ENCODE assay signal across 16 mouse cellular contexts in genomic region chr7:35583476-35584025, GRCm38 (mm10). TPM values are rescaled to one million over a fixed set of nuclear protein-coding genes. Genes with fewer than 3 reads are reported as not detected.
DNase-seq lines count a peak whose midpoint lies in the region; ATAC-seq lines count a peak whose summit lies in the region.
"Had no signal": no experiment of that assay in that cellular context is flagged by ENCODE, and none has a peak within 500 bp of the region (broad histone marks: within the 10 kb centered on the region; RNA-seq: fewer than 3 reads in every experiment).

No protein-coding gene starts in this region.

- no peaks in the 10 kb centered on the region for H3K36me3 ChIP-seq in heart, embryonic 12.5 days
- no peaks in the 10 kb centered on the region for H3K36me3 ChIP-seq in midbrain, embryonic 11.5 days (ENCODE audit: control insufficient read depth, insufficient read depth, low read length)
- H3K36me3 ChIP-seq in midbrain, embryonic 16.5 days (ENCODE audit: control insufficient read depth, insufficient read depth, low read length) = no peaks in the 10 kb centered on the region
- H3K36me3 ChIP-seq in embryonic facial prominence, embryonic 10.5 days (replicated peaks) = no peaks in the 10 kb centered on the region
- no peaks in the 10 kb centered on the region for H3K36me3 ChIP-seq in forebrain, embryonic 14.5 days (ENCODE audit: control insufficient read depth, insufficient read depth, low read length)

- H3K9ac ChIP-seq in heart, embryonic 12.5 days = no peak overlapping the region
- no peak overlapping the region for H3K9ac ChIP-seq in midbrain, embryonic 11.5 days (ENCODE audit: low read length)
- no peak overlapping the region for H3K9ac ChIP-seq in midbrain, embryonic 16.5 days (ENCODE audit: low read depth, low read length)
- no peak overlapping the region for H3K9ac ChIP-seq in forebrain, embryonic 14.5 days (ENCODE audit: low read length)

- whole genome bisulfite sequencing in heart, embryonic 12.5 days = 7% methylated on average over 11 of the region's 11 CpGs
- 3% methylated on average over 11 of the region's 11 CpGs for WGBS in midbrain, embryonic 11.5 days
- WGBS in midbrain, embryonic 16.5 days = 8% methylated on average over 11 of the region's 11 CpGs
- 7% methylated on average over 11 of the region's 11 CpGs for WGBS in embryonic facial prominence, embryonic 10.5 days
- WGBS in forebrain, embryonic 14.5 days = 8% methylated on average over 11 of the region's 11 CpGs

- peaks cover 29% of the 10 kb centered on the region for H3K4me1 ChIP-seq in heart, embryonic 12.5 days (replicated peaks)
- peaks cover 22% of the 10 kb centered on the region for H3K4me1 ChIP-seq in midbrain, embryonic 11.5 days (ENCODE audit: control insufficient read depth, insufficient read depth, low read length)
- H3K4me1 ChIP-seq in midbrain, embryonic 16.5 days (ENCODE audit: control insufficient read depth, insufficient read depth, low read length) = peaks cover 22% of the 10 kb centered on the region
- peaks cover 43% of the 10 kb centered on the region for H3K4me1 ChIP-seq in embryonic facial prominence, embryonic 10.5 days
- peaks cover 9% of the 10 kb centered on the region for H3K4me1 ChIP-seq in forebrain, embryonic 14.5 days (ENCODE audit: control insufficient read depth, insufficient read depth, low read length)

- no peak for DNase-seq in heart, postnatal 25 days (ENCODE audit: low spot score)
- DNase-seq in midbrain, embryonic 11.5 days (ENCODE audit: low spot score, missing footprints) = peak; percentile 88
- DNase-seq in embryonic facial prominence, embryonic 10.5 days (ENCODE audit: low spot score) = no peak
- peak; percentile 74 for DNase-seq in retina, postnatal 7 days (ENCODE audit: low read depth, low spot score)
- no peak for DNase-seq in gastrocnemius, adult 18-20 months (ENCODE audit: low spot score)
- DNase-seq in forebrain, embryonic 14.5 days (ENCODE audit: low spot score) = no peak
- DNase-seq: cerebellum, adult 18-20 months; gastrocnemius, postnatal 14 days; thymus, postnatal 36 days had no signal

- intact Hi-C loops in heart, postnatal 25 days (cut with DNase I) = loop anchor here (10.0 kb wide), 1 partner anchor 249 kb away; the partner anchor contains the start of gene Rhpn2

- peak overlapping the region; percentile 88; the same call in 1 of the 2 replicates for H3K4me3 ChIP-seq in heart, embryonic 12.5 days
- H3K4me3 ChIP-seq in midbrain, embryonic 11.5 days (ENCODE audit: low read depth, low read length) = no peak overlapping the region
- no peak overlapping the region for H3K4me3 ChIP-seq in midbrain, embryonic 16.5 days (ENCODE audit: low read depth, low read length)
- H3K4me3 ChIP-seq in embryonic facial prominence, embryonic 10.5 days = peak overlapping the region; percentile 96; the same call in 1 of the 2 replicates
- no peak overlapping the region for H3K4me3 ChIP-seq in forebrain, embryonic 14.5 days (ENCODE audit: low read depth, low read length)

- H3K9me3 ChIP-seq in heart, embryonic 12.5 days (replicated peaks) = no peaks in the 10 kb centered on the region
- no peaks in the 10 kb centered on the region for H3K9me3 ChIP-seq in midbrain, embryonic 11.5 days (ENCODE audit: control insufficient read depth, low read length)
- no peaks in the 10 kb centered on the region for H3K9me3 ChIP-seq in midbrain, embryonic 16.5 days (replicated peaks; ENCODE audit: control insufficient read depth, low read length, poor library complexity, severe bottlenecking)
- no peaks in the 10 kb centered on the region for H3K9me3 ChIP-seq in embryonic facial prominence, embryonic 10.5 days
- no peaks in the 10 kb centered on the region for H3K9me3 ChIP-seq in forebrain, embryonic 14.5 days (replicated peaks; ENCODE audit: control insufficient read depth, low read length)

- H3K27ac ChIP-seq in heart, embryonic 12.5 days (ENCODE audit: poor library complexity, severe bottlenecking) = no peak overlapping the region
- no peak overlapping the region for H3K27ac ChIP-seq in midbrain, embryonic 11.5 days (ENCODE audit: low read depth, low read length)
- no peak overlapping the region for H3K27ac ChIP-seq in midbrain, embryonic 16.5 days (ENCODE audit: low read length)
- H3K27ac ChIP-seq in embryonic facial prominence, embryonic 10.5 days (replicated peaks) = no peak overlapping the region
- H3K27ac ChIP-seq in forebrain, embryonic 14.5 days (ENCODE audit: low read depth, low read length) = no peak overlapping the region
- H3K27ac ChIP-seq: kidney, postnatal 0 days; macrophage had no signal

- H3K4me2 ChIP-seq in heart, embryonic 12.5 days = peak overlapping the region; percentile 100
- peak overlapping the region; percentile 6; the same call in 1 of the 2 replicates for H3K4me2 ChIP-seq in midbrain, embryonic 11.5 days
- no peak overlapping the region for H3K4me2 ChIP-seq in midbrain, embryonic 16.5 days (ENCODE audit: low read length)
- H3K4me2 ChIP-seq in forebrain, embryonic 14.5 days (ENCODE audit: low read length) = no peak overlapping the region

- no peak for ATAC-seq in heart, embryonic 12.5 days (ENCODE audit: insufficient number of reproducible peaks, low FRiP score)
- ATAC-seq in midbrain, embryonic 11.5 days (ENCODE audit: low FRiP score) = no peak
- ATAC-seq in midbrain, embryonic 16.5 days = no peak
- no peak for ATAC-seq in forebrain, embryonic 14.5 days
- ATAC-seq: CD4-positive, CD25-positive, alpha-beta regulatory T cell, adult 4 months had no signal

- H3K27me3 ChIP-seq in heart, embryonic 12.5 days (replicated peaks) = peaks cover 26% of the 10 kb centered on the region
- H3K27me3 ChIP-seq in midbrain, embryonic 11.5 days (ENCODE audit: control insufficient read depth, insufficient read depth, low read length) = peaks cover 20% of the 10 kb centered on the region
- peaks cover 23% of the 10 kb centered on the region for H3K27me3 ChIP-seq in midbrain, embryonic 16.5 days (ENCODE audit: control insufficient read depth, insufficient read depth, low read depth, low read length)
- H3K27me3 ChIP-seq in embryonic facial prominence, embryonic 10.5 days (replicated peaks; ENCODE audit: low read depth, poor library complexity, severe bottlenecking) = peaks cover 46% of the 10 kb centered on the region
- H3K27me3 ChIP-seq in forebrain, embryonic 14.5 days (replicated peaks; ENCODE audit: control insufficient read depth, insufficient read depth, low read length) = peaks cover 29% of the 10 kb centered on the region

RNA-seq across cellular contexts. Expression of gene Rgs9bp, which starts 1.8 kb away (rescaled TPM):
- 0.82 TPM in 2 replicates for polyA plus RNA-seq in heart, embryonic 12.5 days (2016; fragmentation: Nextera tagmentation; extraction: Ambion mirVana)
- total RNA-seq in heart, postnatal 25 days (2021) = under 1 TPM; 0.03 to 0.06 TPM
- 0.11 and 0.45 TPM in 2 replicates for polyA plus RNA-seq in midbrain, embryonic 11.5 days (2014; fragmentation: Nextera tagmentation; extraction: Ambion mirVana)
- polyA plus RNA-seq in midbrain, embryonic 16.5 days (2015; fragmentation: Nextera tagmentation; extraction: Ambion mirVana) = 0.04 and 0.06 TPM in 2 replicates
- 0.24 and 0.28 TPM in 2 replicates for polyA plus RNA-seq in embryonic facial prominence, embryonic 10.5 days (2016; fragmentation: Nextera tagmentation; extraction: Ambion mirVana)
- total RNA-seq in gastrocnemius, adult 18-20 months (2021) = under 1 TPM in 1 of 2 experiments, not detected in 1; 0.11 TPM
- 0.08 and 0.12 TPM in 2 replicates for polyA plus RNA-seq in forebrain, embryonic 14.5 days (2014; fragmentation: Nextera tagmentation; extraction: Ambion mirVana)
- polyA plus RNA-seq: CD4-positive, CD25-positive, alpha-beta regulatory T cell, adult 4 months; liver, adult 2 months had no signal

RNA-seq across cellular contexts. Expression of gene Ankrd27, which starts 2.5 kb away (rescaled TPM):
- 22.1 and 23.6 TPM in 2 replicates for polyA plus RNA-seq in heart, embryonic 12.5 days (2016; fragmentation: Nextera tagmentation; extraction: Ambion mirVana)
- 10 to 100 TPM; 12.3 to 12.6 TPM for total RNA-seq in heart, postnatal 25 days (2021)
- polyA plus RNA-seq in midbrain, embryonic 11.5 days (2014; fragmentation: Nextera tagmentation; extraction: Ambion mirVana) = 27.0 and 31.0 TPM in 2 replicates
- 18.4 and 19.0 TPM in 2 replicates for polyA plus RNA-seq in midbrain, embryonic 16.5 days (2015; fragmentation: Nextera tagmentation; extraction: Ambion mirVana)
- polyA plus RNA-seq in embryonic facial prominence, embryonic 10.5 days (2016; fragmentation: Nextera tagmentation; extraction: Ambion mirVana) = 44.1 TPM in 2 replicates
- total RNA-seq in gastrocnemius, adult 18-20 months (2021) = 10 to 100 TPM; 12.3 to 15.5 TPM
- polyA plus RNA-seq in forebrain, embryonic 14.5 days (2014; fragmentation: Nextera tagmentation; extraction: Ambion mirVana) = 21.8 and 26.3 TPM in 2 replicates

RNA-seq across cellular contexts. Expression of gene Nudt19, which starts 27.4 kb away (rescaled TPM):
- polyA plus RNA-seq in heart, embryonic 12.5 days (2016; fragmentation: Nextera tagmentation; extraction: Ambion mirVana) = 84.5 and 85.0 TPM in 2 replicates
- 10 to 100 TPM; 75.1 to 83.7 TPM for total RNA-seq in heart, postnatal 25 days (2021)
- polyA plus RNA-seq in midbrain, embryonic 11.5 days (2014; fragmentation: Nextera tagmentation; extraction: Ambion mirVana) = 43.2 and 46.1 TPM in 2 replicates
- polyA plus RNA-seq in midbrain, embryonic 16.5 days (2015; fragmentation: Nextera tagmentation; extraction: Ambion mirVana) = 93.0 and 102 TPM in 2 replicates
- polyA plus RNA-seq in embryonic facial prominence, embryonic 10.5 days (2016; fragmentation: Nextera tagmentation; extraction: Ambion mirVana) = 42.0 and 42.2 TPM in 2 replicates
- total RNA-seq in gastrocnemius, adult 18-20 months (2021) = 10 to 100 TPM; 47.9 to 52.6 TPM
- polyA plus RNA-seq in forebrain, embryonic 14.5 days (2014; fragmentation: Nextera tagmentation; extraction: Ambion mirVana) = 110 and 113 TPM in 2 replicates

RNA-seq across cellular contexts. Expression of gene Tdrd12, which starts 46.0 kb away (rescaled TPM):
- polyA plus RNA-seq in heart, embryonic 12.5 days (2016; fragmentation: Nextera tagmentation; extraction: Ambion mirVana) = 0.37 and 0.82 TPM in 2 replicates
- total RNA-seq in heart, postnatal 25 days (2021) = under 1 TPM in 1 of 2 experiments, not detected in 1; 0.42 TPM
- 0.11 TPM in 2 replicates for polyA plus RNA-seq in midbrain, embryonic 11.5 days (2014; fragmentation: Nextera tagmentation; extraction: Ambion mirVana)
- 0.37 and 0.63 TPM in 2 replicates for polyA plus RNA-seq in midbrain, embryonic 16.5 days (2015; fragmentation: Nextera tagmentation; extraction: Ambion mirVana)
- 0.58 and 0.71 TPM in 2 replicates for polyA plus RNA-seq in embryonic facial prominence, embryonic 10.5 days (2016; fragmentation: Nextera tagmentation; extraction: Ambion mirVana)
- not detected for total RNA-seq in gastrocnemius, adult 18-20 months (2021)
- polyA plus RNA-seq in forebrain, embryonic 14.5 days (2014; fragmentation: Nextera tagmentation; extraction: Ambion mirVana) = 0.50 and 0.78 TPM in 2 replicates
- total RNA-seq: gastrocnemius, postnatal 14 days; liver, adult 2 months had no signal
- polyA plus RNA-seq: CD4-positive, CD25-positive, alpha-beta regulatory T cell, adult 4 months; forebrain, embryonic 11.5 days; liver, adult 2 months had no signal

Comparison
In these comparisons a context has a peak if more than half of its experiments do, and no peak if none do; other contexts are left out.
1. H3K4me2 ChIP-seq: peak in heart, embryonic 12.5 days (single experiment) and midbrain, embryonic 11.5 days (single experiment); none in midbrain, embryonic 16.5 days (single experiment) and forebrain, embryonic 14.5 days (single experiment).
2. H3K4me3 ChIP-seq: peak in heart, embryonic 12.5 days (single experiment) and embryonic facial prominence, embryonic 10.5 days (single experiment); none in midbrain, embryonic 11.5 days (single experiment), midbrain, embryonic 16.5 days (single experiment) and forebrain, embryonic 14.5 days (single experiment).
3. DNase-seq: peak in midbrain, embryonic 11.5 days (single experiment) and retina, postnatal 7 days (single experiment); none in heart, postnatal 25 days (single experiment), embryonic facial prominence, embryonic 10.5 days (single experiment), gastrocnemius, adult 18-20 months (single experiment) and forebrain, embryonic 14.5 days (single experiment).